Mouse (Mus musculus): Measurements from ENCODE around the gene Osbp2.

GRCm38 (mm10) chr11:3723910-3724309 lies 139.8 kb downstream of the Osbp2 start:
- TF ChIP-seq CTCF (IDR thresholded peaks at IDR 0.05; ENCODE audit: extremely low read depth, insufficient read length, insufficient replicate concordance, low read depth, low read length) (no peak), POLR2A (IDR thresholded peaks at IDR 0.05; ENCODE audit: low read depth, low read length) (no peak)

Measured in small intestine, adult 2 months (tissue).